Mouse (Mus musculus): ENCODE measurements around the gene Mansc4.

GRCm38 (mm10) chr6:147042291-147043290, 44.2 kb downstream of the Mansc4 start, which contains the start of gene Mrps35:
- TF ChIP-seq CTCF (IDR thresholded peaks at IDR 0.05; ENCODE audit: low read depth, low read length) (no peak), EP300 (IDR thresholded peaks at IDR 0.05; ENCODE audit: insufficient read depth, low read depth, low read length) (peak; percentile 19; the same call in 1 of the 2 replicates), POLR2A (IDR thresholded peaks at IDR 0.05; ENCODE audit: insufficient read depth, low read length) (peak; percentile 72)

All from ES-Bruce4 (cell line).